ENCODE assay signal across 10 mouse cellular contexts in genomic region chr10:116083965-116084364, GRCm38 (mm10). TPM values are rescaled to one million over a fixed set of nuclear protein-coding genes. Genes with fewer than 3 reads are reported as not detected.
DNase-seq lines count a peak whose midpoint lies in the region; ATAC-seq and TF ChIP-seq lines count a peak whose summit lies in the region.
"Had no signal": no experiment of that assay in that cellular context is flagged by ENCODE, and none has a peak within 500 bp of the region (broad histone marks: within the 10 kb centered on the region; RNA-seq: fewer than 3 reads in every experiment).

No protein-coding gene starts in this region.

- H3K4me1 ChIP-seq in kidney, postnatal 0 days (replicated peaks; ENCODE audit: insufficient read depth, low read length): no peaks in the 10 kb centered on the region
- H3K4me1 ChIP-seq in stomach, postnatal 0 days (replicated peaks; ENCODE audit: control insufficient read depth, insufficient read depth): no peaks in the 10 kb centered on the region
- H3K4me1 ChIP-seq: intestine, embryonic 15.5 days; liver, embryonic 12.5 days had no signal

- WGBS in kidney, postnatal 0 days: 24% methylated on average over 3 of the region's 3 CpGs
- 17% methylated on average over 3 of the region's 3 CpGs for WGBS in stomach, postnatal 0 days

- no peak overlapping the region for H3K4me2 ChIP-seq in kidney, postnatal 0 days (ENCODE audit: low read length)
- no peak overlapping the region for H3K4me2 ChIP-seq in stomach, postnatal 0 days (replicated peaks; ENCODE audit: low read depth)
- H3K4me2 ChIP-seq: intestine, embryonic 15.5 days; liver, embryonic 12.5 days had no signal

- no peak for TF ChIP-seq EP300 in stomach, postnatal 0 days (optimal IDR thresholded peaks at IDR 0.05)

- TF ChIP-seq CTCF in kidney, postnatal 0 days (IDR thresholded peaks at IDR 0.05; ENCODE audit: low read depth): peak; percentile 62
- peak; percentile 72 for TF ChIP-seq CTCF in stomach, postnatal 0 days (IDR thresholded peaks at IDR 0.05; ENCODE audit: low read depth)

- ATAC-seq in kidney, postnatal 0 days (replicated peaks; ENCODE audit: low FRiP score, low read depth): no peak
- no peak for ATAC-seq in stomach, postnatal 0 days (ENCODE audit: low FRiP score, low TSS enrichment)
- ATAC-seq: intestine, embryonic 15.5 days; liver, embryonic 12.5 days had no signal

- H3K9ac ChIP-seq in kidney, postnatal 0 days (ENCODE audit: low read depth, low read length): no peak overlapping the region
- no peak overlapping the region for H3K9ac ChIP-seq in stomach, postnatal 0 days (ENCODE audit: low read length)
- H3K9ac ChIP-seq: intestine, embryonic 15.5 days; liver, embryonic 12.5 days had no signal

- no peaks in the 10 kb centered on the region for H3K9me3 ChIP-seq in kidney, postnatal 0 days (replicated peaks; ENCODE audit: low read length)
- no peaks in the 10 kb centered on the region for H3K9me3 ChIP-seq in stomach, postnatal 0 days (ENCODE audit: control insufficient read depth, low read length)
- H3K9me3 ChIP-seq: intestine, embryonic 15.5 days; liver, embryonic 12.5 days had no signal

- H3K36me3 ChIP-seq in kidney, postnatal 0 days (ENCODE audit: insufficient read depth, low read length): no peaks in the 10 kb centered on the region
- H3K36me3 ChIP-seq in stomach, postnatal 0 days (ENCODE audit: control insufficient read depth, insufficient read depth, low read length): no peaks in the 10 kb centered on the region
- H3K36me3 ChIP-seq: intestine, embryonic 15.5 days; liver, embryonic 12.5 days had no signal

- no peaks in the 10 kb centered on the region for H3K27me3 ChIP-seq in kidney, postnatal 0 days (ENCODE audit: insufficient read depth, low read length)
- no peaks in the 10 kb centered on the region for H3K27me3 ChIP-seq in stomach, postnatal 0 days (ENCODE audit: control insufficient read depth, insufficient read depth, low read length)
- H3K27me3 ChIP-seq: intestine, embryonic 15.5 days; liver, embryonic 12.5 days had no signal

- no peak overlapping the region for H3K4me3 ChIP-seq in kidney, postnatal 0 days (replicated peaks; ENCODE audit: low read depth, low read length)
- H3K4me3 ChIP-seq in stomach, postnatal 0 days (ENCODE audit: low read depth, low read length): no peak overlapping the region
- H3K4me3 ChIP-seq: intestine, embryonic 15.5 days; liver, embryonic 12.5 days had no signal

- peak; percentile 12 for DNase-seq in kidney, postnatal 0 days (ENCODE audit: low spot score)
- no peak for DNase-seq in kidney, postnatal 10 days
- peak; percentile 5 for DNase-seq in thymus, postnatal 0 days (ENCODE audit: low spot score)
- DNase-seq in thymus, postnatal 14 days: no peak
- peak; percentile 40 to 50 for DNase-seq in cerebellum, postnatal 25 days
- DNase-seq in stomach, postnatal 0 days (ENCODE audit: low spot score): peak; percentile 14
- no peak for DNase-seq in heart, adult 18-20 months
- no peak for DNase-seq in natural killer cell, adult 2 months (ENCODE audit: low spot score in 2 of 2)

- H3K27ac ChIP-seq in kidney, postnatal 0 days: no peak overlapping the region
- no peak overlapping the region for H3K27ac ChIP-seq in stomach, postnatal 0 days (replicated peaks)
- H3K27ac ChIP-seq: intestine, embryonic 15.5 days; liver, embryonic 12.5 days had no signal

RNA-seq across cellular contexts. Expression of gene 4933416C03Rik, which starts 29.8 kb away (rescaled TPM):
- not detected in 2 replicates for polyA plus RNA-seq in kidney, postnatal 0 days (2015; fragmentation: Nextera tagmentation; extraction: Ambion mirVana)
- not detected in 2 replicates for polyA plus RNA-seq in thymus, postnatal 0 days (2015; fragmentation: Nextera tagmentation; extraction: Ambion mirVana)
- not detected in 2 replicates for polyA plus RNA-seq in stomach, postnatal 0 days (2015; fragmentation: Nextera tagmentation; extraction: Ambion mirVana)
- total RNA-seq in heart, adult 18-20 months (2021): not detected
- polyA plus RNA-seq: intestine, embryonic 15.5 days; liver, embryonic 12.5 days had no signal

Comparison
In these comparisons a context has a peak if more than half of its experiments do, and no peak if none do; other contexts are left out.
1. DNase-seq: peak in kidney, postnatal 0 days (single experiment), thymus, postnatal 0 days (single experiment), cerebellum, postnatal 25 days (2 of 2) and stomach, postnatal 0 days (single experiment); none in kidney, postnatal 10 days (single experiment), thymus, postnatal 14 days (single experiment), heart, adult 18-20 months (0 of 2) and natural killer cell, adult 2 months (0 of 2).